Mouse (Mus musculus) left cerebral cortex, adult 18-20 months (tissue): Measurements from ENCODE around the gene Gm28635. TPM values are rescaled to one million over a fixed set of nuclear protein-coding genes. Genes with fewer than 3 reads are reported as not detected.

Experiments
- DNase-seq, 2 experiments: peaks; one replicate each; pipeline ENCODE4 v3.0.0; 2021 to 2022; ENCODE audit warnings: low spot score in 2 of 2, mixed read lengths in 1 of 2
- total RNA-seq, 2 experiments: library from RNA; stranded (reverse); gene quantifications; 2 replicates each; pipeline ENCODE4 v1.2.3; 2021

The Gm28635 gene
- total RNA-seq, 2 experiments from 2014 or later, result 5.8 to 6.1 TPM

GRCm38 (mm10) chr2:84638428-84639220 is 39.2 kb downstream of the Gm28635 start:
- no peak for DNase-seq

GRCm38 (mm10) chr2:84637452-84638165 is 40.2 kb downstream of the Gm28635 start:
- DNase-seq, result no peak

- no peak for DNase-seq
These were observed 41.6 kb downstream of the Gm28635 start for GRCm38 (mm10) chr2:84636231-84636741.

GRCm38 (mm10) chr2:84635611-84636010 is 42.2 kb downstream of the Gm28635 start:
- peak; percentile 53 to 62 for DNase-seq

- no peak for DNase-seq
These were observed 42.8 kb downstream of the Gm28635 start for GRCm38 (mm10) chr2:84634934-84635482.

GRCm38 (mm10) chr2:84634006-84634405 is 43.8 kb downstream of the Gm28635 start:
- DNase-seq, result no peak

- DNase-seq, result no peak
These were observed 44.8 kb downstream of the Gm28635 start for GRCm38 (mm10) chr2:84632999-84633398.

GRCm38 (mm10) chr2:84632001-84632400 is 45.8 kb downstream of the Gm28635 start:
- no peak for DNase-seq

GRCm38 (mm10) chr2:84627036-84627435 is 50.8 kb downstream of the Gm28635 start:
- no peak for DNase-seq

GRCm38 (mm10) chr2:84626366-84626975 is 51.4 kb downstream of the Gm28635 start:
- DNase-seq, result no peak

- DNase-seq, result no peak
These were observed 53.6 kb downstream of the Gm28635 start for GRCm38 (mm10) chr2:84624201-84624600.

- no peak for DNase-seq
These were observed 54.3 kb downstream of the Gm28635 start for GRCm38 (mm10) chr2:84623428-84624119.

GRCm38 (mm10) chr2:84622668-84623067 is 55.2 kb downstream of the Gm28635 start:
- DNase-seq, result no peak

- DNase-seq, result no peak
These were observed 58.0 kb downstream of the Gm28635 start for GRCm38 (mm10) chr2:84619646-84620340.

- DNase-seq, result no peak
These were observed 58.9 kb downstream of the Gm28635 start for GRCm38 (mm10) chr2:84618914-84619313.

- DNase-seq, result no peak
These were observed 60.0 kb downstream of the Gm28635 start for GRCm38 (mm10) chr2:84617637-84618515.

GRCm38 (mm10) chr2:84612764-84613163 is 65.1 kb downstream of the Gm28635 start:
- no peak for DNase-seq

- DNase-seq, result no peak
These were observed 70.0 kb downstream of the Gm28635 start for GRCm38 (mm10) chr2:84607842-84608241.

GRCm38 (mm10) chr2:84600977-84601376 is 76.9 kb downstream of the Gm28635 start:
- DNase-seq, result no peak
